Comparison of ENCODE assay signal across 27 mouse cellular contexts in the genomic region with DNA sequence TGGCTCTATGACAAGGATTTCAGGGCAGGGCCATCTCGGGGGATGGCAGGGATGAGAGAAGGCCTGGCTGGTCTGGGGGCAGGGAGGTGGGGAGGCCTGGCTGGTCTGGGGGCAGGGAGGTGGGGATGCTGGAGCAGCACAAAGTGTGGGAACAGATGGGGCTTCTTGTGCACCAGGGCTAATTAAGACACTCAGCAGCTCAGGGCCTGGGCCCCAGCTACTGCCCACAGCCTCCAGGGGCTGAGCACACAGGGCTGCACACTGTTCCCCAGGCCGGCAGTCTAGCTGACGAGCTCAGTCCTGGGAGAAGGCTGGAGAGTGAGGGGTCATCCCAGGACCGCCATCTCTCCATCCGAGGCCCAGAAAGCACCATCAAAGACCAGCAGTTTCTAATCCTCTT. TPM values are rescaled to one million over a fixed set of nuclear protein-coding genes. Genes with fewer than 3 reads are reported as not detected.
DNase-seq lines count a peak whose midpoint lies in the region; ATAC-seq and TF ChIP-seq lines count a peak whose summit lies in the region.
"Had no signal": no experiment of that assay in that cellular context is flagged by ENCODE, and none has a peak within 500 bp of the region (broad histone marks: within the 10 kb centered on the region; RNA-seq: fewer than 3 reads in every experiment).

No protein-coding gene starts in this region.

- no peak for TF ChIP-seq CTCF in midbrain, postnatal 0 days (IDR thresholded peaks at IDR 0.05)
- no peak for TF ChIP-seq CTCF in hindbrain, postnatal 0 days (IDR thresholded peaks at IDR 0.05; ENCODE audit: low read depth)

- no peak overlapping the region for H3K27ac ChIP-seq in forebrain, embryonic 13.5 days
- no peak overlapping the region for H3K27ac ChIP-seq in forebrain, embryonic 16.5 days (ENCODE audit: low read length)
- peak overlapping the region; percentile 77 for H3K27ac ChIP-seq in midbrain, embryonic 10.5 days (replicated peaks)
- H3K27ac ChIP-seq in midbrain, postnatal 0 days (ENCODE audit: low read depth, low read length), result no peak overlapping the region
- H3K27ac ChIP-seq in hindbrain, postnatal 0 days, result no peak overlapping the region
- no peak overlapping the region for H3K27ac ChIP-seq in intestine, embryonic 15.5 days
- H3K27ac ChIP-seq: kidney, embryonic 15.5 days; left cerebral cortex, adult 2 months; liver, embryonic 13.5 days had no signal

- peak; percentile 43; the same call in 1 of the 2 replicates for ATAC-seq in forebrain, embryonic 13.5 days
- no peak for ATAC-seq in forebrain, embryonic 16.5 days
- no peak for ATAC-seq in midbrain, postnatal 0 days (ENCODE audit: low FRiP score)
- 0 out of 2 replicates have a peak, but pooled peaks have one; percentile 29 for ATAC-seq in hindbrain, postnatal 0 days
- no peak for ATAC-seq in intestine, embryonic 15.5 days
- ATAC-seq: intestine, embryonic 16.5 days had no signal

- H3K36me3 ChIP-seq in forebrain, embryonic 13.5 days (ENCODE audit: poor library complexity, severe bottlenecking), result no peaks in the 10 kb centered on the region
- no peaks in the 10 kb centered on the region for H3K36me3 ChIP-seq in forebrain, embryonic 16.5 days (ENCODE audit: control insufficient read depth, insufficient read depth)
- H3K36me3 ChIP-seq in midbrain, embryonic 10.5 days, result no peaks in the 10 kb centered on the region
- H3K36me3 ChIP-seq in midbrain, postnatal 0 days (ENCODE audit: insufficient read depth, low read length), result no peaks in the 10 kb centered on the region
- no peaks in the 10 kb centered on the region for H3K36me3 ChIP-seq in hindbrain, postnatal 0 days (ENCODE audit: insufficient read depth, low read length)
- H3K36me3 ChIP-seq in intestine, embryonic 15.5 days, result no peaks in the 10 kb centered on the region
- H3K36me3 ChIP-seq: kidney, embryonic 15.5 days; liver, embryonic 13.5 days had no signal

- H3K27me3 ChIP-seq in forebrain, embryonic 13.5 days, result peaks cover 8% of the 10 kb centered on the region; the same call in 1 of the 2 replicates
- H3K27me3 ChIP-seq in forebrain, embryonic 16.5 days (replicated peaks; ENCODE audit: control insufficient read depth, insufficient read depth, low read length), result no peaks in the 10 kb centered on the region
- H3K27me3 ChIP-seq in midbrain, embryonic 10.5 days (ENCODE audit: low read depth, poor library complexity, severe bottlenecking), result peaks cover 17% of the 10 kb centered on the region
- no peaks in the 10 kb centered on the region for H3K27me3 ChIP-seq in midbrain, postnatal 0 days (ENCODE audit: insufficient read depth, low read length)
- H3K27me3 ChIP-seq in hindbrain, postnatal 0 days (ENCODE audit: insufficient read depth, low read length), result no peaks in the 10 kb centered on the region
- no peaks in the 10 kb centered on the region for H3K27me3 ChIP-seq in intestine, embryonic 15.5 days (replicated peaks)

- DNase-seq in midbrain, embryonic 10.5 days (ENCODE audit: low spot score), result no peak
- DNase-seq in midbrain, postnatal 0 days (ENCODE audit: low spot score), result no peak
- no peak for DNase-seq in hindbrain, postnatal 0 days (ENCODE audit: low spot score)
- DNase-seq in retina, postnatal 1 day, result peak; percentile 60
- DNase-seq: adrenal gland, postnatal 36 days; cerebellum, adult 18-20 months; cerebellum, postnatal 25 days; embryo, embryonic 11 days; heart, adult 18-20 months; heart, postnatal 4 days; kidney, postnatal 4 days; layer of hippocampus, adult 9-11 months; liver, embryonic 13.5 days; lung, embryonic 14.5 days; lung, postnatal 36 days; thymus, postnatal 4 days had no signal

- H3K9ac ChIP-seq in forebrain, embryonic 13.5 days, result 0 out of 2 replicates have a peak overlapping the region, but pooled peaks have one; percentile 3
- no peak overlapping the region for H3K9ac ChIP-seq in forebrain, embryonic 16.5 days (replicated peaks; ENCODE audit: low read depth, low read length)
- H3K9ac ChIP-seq in midbrain, postnatal 0 days (replicated peaks; ENCODE audit: low read length, poor library complexity, severe bottlenecking), result no peak overlapping the region
- H3K9ac ChIP-seq in hindbrain, postnatal 0 days (replicated peaks; ENCODE audit: low read length), result no peak overlapping the region
- H3K9ac ChIP-seq in intestine, embryonic 15.5 days, result no peak overlapping the region
- H3K9ac ChIP-seq: kidney, embryonic 15.5 days; liver, embryonic 13.5 days; lung, embryonic 14.5 days had no signal

- peaks cover 18% of the 10 kb centered on the region for H3K4me1 ChIP-seq in forebrain, embryonic 13.5 days
- no peaks in the 10 kb centered on the region for H3K4me1 ChIP-seq in forebrain, embryonic 16.5 days (replicated peaks; ENCODE audit: control insufficient read depth, insufficient read depth, low read length)
- H3K4me1 ChIP-seq in midbrain, embryonic 10.5 days, result peaks cover 36% of the 10 kb centered on the region
- H3K4me1 ChIP-seq in midbrain, postnatal 0 days (ENCODE audit: insufficient read depth, low read length), result no peaks in the 10 kb centered on the region
- H3K4me1 ChIP-seq in hindbrain, postnatal 0 days (ENCODE audit: insufficient read depth, low read length), result no peaks in the 10 kb centered on the region
- no peaks in the 10 kb centered on the region for H3K4me1 ChIP-seq in intestine, embryonic 15.5 days (replicated peaks)
- H3K4me1 ChIP-seq: kidney, embryonic 15.5 days had no signal

- H3K4me3 ChIP-seq in forebrain, embryonic 13.5 days, result no peak overlapping the region
- no peak overlapping the region for H3K4me3 ChIP-seq in forebrain, embryonic 16.5 days (replicated peaks; ENCODE audit: low read length)
- H3K4me3 ChIP-seq in midbrain, embryonic 10.5 days, result no peak overlapping the region
- no peak overlapping the region for H3K4me3 ChIP-seq in midbrain, postnatal 0 days (ENCODE audit: low read depth, low read length)
- H3K4me3 ChIP-seq in hindbrain, postnatal 0 days (ENCODE audit: low read length), result no peak overlapping the region
- no peak overlapping the region for H3K4me3 ChIP-seq in intestine, embryonic 15.5 days (replicated peaks)
- H3K4me3 ChIP-seq: kidney, embryonic 15.5 days; left cerebral cortex, adult 2 months; liver, embryonic 13.5 days had no signal

- no peak overlapping the region for H3K4me2 ChIP-seq in forebrain, embryonic 13.5 days
- no peak overlapping the region for H3K4me2 ChIP-seq in forebrain, embryonic 16.5 days (ENCODE audit: low read length)
- H3K4me2 ChIP-seq in midbrain, postnatal 0 days (ENCODE audit: low read depth, low read length, poor library complexity, severe bottlenecking), result no peak overlapping the region
- H3K4me2 ChIP-seq in hindbrain, postnatal 0 days (ENCODE audit: low read depth, low read length), result no peak overlapping the region
- no peak overlapping the region for H3K4me2 ChIP-seq in intestine, embryonic 15.5 days (replicated peaks)
- H3K4me2 ChIP-seq: kidney, embryonic 15.5 days; liver, embryonic 13.5 days; lung, embryonic 14.5 days had no signal

- WGBS in forebrain, embryonic 13.5 days, result 40% methylated on average over 5 of the region's 5 CpGs
- WGBS in forebrain, embryonic 16.5 days, result 40% methylated on average over 5 of the region's 5 CpGs
- 40% methylated on average over 5 of the region's 5 CpGs for WGBS in midbrain, embryonic 10.5 days
- 30% methylated on average over 5 of the region's 5 CpGs for WGBS in midbrain, postnatal 0 days
- 52% methylated on average over 5 of the region's 5 CpGs for WGBS in hindbrain, postnatal 0 days
- WGBS in intestine, embryonic 15.5 days, result 58% methylated on average over 5 of the region's 5 CpGs

- no peaks in the 10 kb centered on the region for H3K9me3 ChIP-seq in forebrain, embryonic 13.5 days (replicated peaks)
- H3K9me3 ChIP-seq in forebrain, embryonic 16.5 days (ENCODE audit: control insufficient read depth, low read length), result no peaks in the 10 kb centered on the region
- H3K9me3 ChIP-seq in midbrain, embryonic 10.5 days (replicated peaks), result no peaks in the 10 kb centered on the region
- no peaks in the 10 kb centered on the region for H3K9me3 ChIP-seq in midbrain, postnatal 0 days (ENCODE audit: low read length)
- H3K9me3 ChIP-seq in hindbrain, postnatal 0 days (ENCODE audit: low read length), result no peaks in the 10 kb centered on the region
- H3K9me3 ChIP-seq in intestine, embryonic 15.5 days, result no peaks in the 10 kb centered on the region
- H3K9me3 ChIP-seq: kidney, embryonic 15.5 days; liver, embryonic 13.5 days had no signal

RNA-seq across cellular contexts. Expression of a gene that starts 35.1 kb away (rescaled TPM):
- 29.8 and 32.5 TPM in 2 replicates for polyA plus RNA-seq in forebrain, embryonic 13.5 days (2015; fragmentation: Nextera tagmentation; extraction: Ambion mirVana)
- 44.2 and 50.3 TPM in 2 replicates for polyA plus RNA-seq in forebrain, embryonic 16.5 days (2015; fragmentation: Nextera tagmentation; extraction: Ambion mirVana)
- 26.0 and 27.9 TPM in 2 replicates for polyA plus RNA-seq in midbrain, embryonic 10.5 days (2016; fragmentation: Nextera tagmentation; extraction: Ambion mirVana)
- total RNA-seq in midbrain, postnatal 0 days (2014; rRNA removed), result 32.2 and 33.5 TPM in 2 replicates
- polyA plus RNA-seq in midbrain, postnatal 0 days (2015; fragmentation: Nextera tagmentation; extraction: Ambion mirVana), result 40.1 and 47.5 TPM in 2 replicates
- total RNA-seq in hindbrain, postnatal 0 days (2014; rRNA removed), result 18.3 and 20.9 TPM in 2 replicates
- 49.9 and 51.7 TPM in 2 replicates for polyA plus RNA-seq in hindbrain, postnatal 0 days (2015; fragmentation: Nextera tagmentation; extraction: Ambion mirVana)
- polyA plus RNA-seq in intestine, embryonic 15.5 days (2015; fragmentation: Nextera tagmentation; extraction: Ambion mirVana), result 43.9 and 44.5 TPM in 2 replicates

RNA-seq across cellular contexts. Expression of a gene that starts 54.0 kb away (rescaled TPM):
- not detected in 2 replicates for polyA plus RNA-seq in forebrain, embryonic 13.5 days (2015; fragmentation: Nextera tagmentation; extraction: Ambion mirVana)
- not detected in 2 replicates for polyA plus RNA-seq in forebrain, embryonic 16.5 days (2015; fragmentation: Nextera tagmentation; extraction: Ambion mirVana)
- polyA plus RNA-seq in midbrain, embryonic 10.5 days (2016; fragmentation: Nextera tagmentation; extraction: Ambion mirVana), result not detected in 2 replicates
- not detected in 2 replicates for total RNA-seq in midbrain, postnatal 0 days (2014; rRNA removed)
- not detected in 2 replicates for polyA plus RNA-seq in midbrain, postnatal 0 days (2015; fragmentation: Nextera tagmentation; extraction: Ambion mirVana)
- not detected in 2 replicates for total RNA-seq in hindbrain, postnatal 0 days (2014; rRNA removed)
- polyA plus RNA-seq in hindbrain, postnatal 0 days (2015; fragmentation: Nextera tagmentation; extraction: Ambion mirVana), result not detected in 2 replicates
- not detected in 2 replicates for polyA plus RNA-seq in intestine, embryonic 15.5 days (2015; fragmentation: Nextera tagmentation; extraction: Ambion mirVana)
- total RNA-seq: adrenal gland, postnatal 36 days; CH12.LX; heart, adult 18-20 months; heart, postnatal 4 days; left cerebral cortex, adult 2 months; MEL had no signal
- polyA plus RNA-seq: frontal cortex, adult 2 months; heart, embryonic 14.5 days; intestine, embryonic 16.5 days; kidney, embryonic 15.5 days; limb, embryonic 11.5 days; liver, embryonic 13.5 days had no signal

Comparison
In these comparisons a context has a peak if more than half of its experiments do, and no peak if none do; other contexts are left out.
1. ATAC-seq: peak in forebrain, embryonic 13.5 days (single experiment) and hindbrain, postnatal 0 days (single experiment); none in forebrain, embryonic 16.5 days (single experiment), midbrain, postnatal 0 days (single experiment) and intestine, embryonic 15.5 days (single experiment).